Mouse (Mus musculus) midbrain, embryonic 14.5 days (tissue): ENCODE results near the gene Ap2m1. TPM values are rescaled to one million over a fixed set of nuclear protein-coding genes. Genes with fewer than 3 reads are reported as not detected.

Experiments
- ATAC-seq: fragments of 200-750 bp; cut with Nextera tagmentation; 2 replicates; pipeline ENCODE4 v1.8.0; 2017; ENCODE audit warnings: moderate number of reproducible peaks, moderate library complexity; ENCODE audit not compliant: low FRiP score, low TSS enrichment
- DNase-seq: peaks from one replicate; pipeline ENCODE4 v3.0.0-alpha.2; 2015
- H3K27ac ChIP-seq: fragments of 300-500 bp; sonication (generic); replicated peaks from 2 replicates; pipeline ENCODE4 v1.5.1; 2014; ENCODE audit warnings: mild to moderate bottlenecking, low read depth, low read length, moderate library complexity
- H3K27me3 ChIP-seq: fragments of 300-500 bp; sonication (generic); 2 replicates; pipeline ENCODE4 v1.6.1; 2014; ENCODE audit warnings: low read length, control low read depth, mixed read lengths; ENCODE audit not compliant: control insufficient read depth, insufficient read depth
- H3K36me3 ChIP-seq: fragments of 300-500 bp; sonication (generic); 2 replicates; pipeline ENCODE4 v1.6.1; 2014; ENCODE audit warnings: low read length, control low read depth; ENCODE audit not compliant: control insufficient read depth, insufficient read depth
- H3K4me1 ChIP-seq: fragments of 300-500 bp; sonication (generic); 2 replicates; pipeline ENCODE4 v1.6.1; 2014; ENCODE audit warnings: mild to moderate bottlenecking, antibody characterized with exemption, low read length, control low read depth; ENCODE audit not compliant: control insufficient read depth, insufficient read depth
- H3K4me2 ChIP-seq: fragments of 300-500 bp; sonication (generic); 2 replicates; pipeline ENCODE4 v1.6.1; 2014; ENCODE audit warnings: mild to moderate bottlenecking, low read length, moderate library complexity
- H3K4me3 ChIP-seq: fragments of 300-500 bp; sonication (generic); replicated peaks from 2 replicates; pipeline ENCODE4 v1.5.1; 2014; ENCODE audit warnings: low read depth, low read length
- H3K9ac ChIP-seq: fragments of 300-500 bp; sonication (generic); replicated peaks from 2 replicates; pipeline ENCODE4 v1.6.1; 2014; ENCODE audit warnings: mild to moderate bottlenecking, low read length, moderate library complexity
- H3K9me3 ChIP-seq: fragments of 300-500 bp; sonication (generic); 2 replicates; pipeline ENCODE4 v1.6.1; 2016; ENCODE audit warnings: low read length, control low read depth, mixed read lengths; ENCODE audit not compliant: control insufficient read depth
- WGBS: fragments of 180-500 bp; shearing (Covaris S2); extraction: QIAGEN DNeasy Blood & Tissue Kit; methylation state at CpG from one replicate; pipeline ENCODE4 v1.1.7; 2014; 5-methylcytosine and 5-hydroxymethylcytosine counted together
- polyA plus RNA-seq: library from polyadenylated mRNA; unstranded; fragments of >200 nt; fragmentation: Nextera tagmentation; extraction: Ambion mirVana; gene quantifications from 2 replicates; pipeline ENCODE4 v1.2.1, GENCODE M21; 2014

Gene Ap2m1
- polyA plus RNA-seq, 1 experiment from 2014 or later: 1,285 TPM

- peaks cover 27% of the 10 kb centered on the region for H3K27me3 ChIP-seq
Measured at GRCm38 (mm10) chr16:20591076-20591705, 55.9 kb downstream of the Ap2m1 start.

More at GRCm38 (mm10) chr16:20591076-20591705, 55.9 kb downstream of the Ap2m1 start:
- Histone ChIP-seq H3K4me3 (peak overlapping the region; percentile 56), H3K36me3 (no peaks in the 10 kb centered on the region), H3K4me1 (0 out of 2 replicates have a peak, but pooled peaks cover 11% of the 10 kb centered on the region), H3K4me2 (peak overlapping the region; percentile 85), H3K9me3 (no peaks in the 10 kb centered on the region), H3K27ac (no peak overlapping the region), H3K9ac (peak overlapping the region; percentile 64; the same call in 1 of the 2 replicates)
- DNase-seq (peak; percentile 29), ATAC-seq (no peak)
- WGBS: 4% methylated on average over 48 of the region's 48 CpGs

Other genes with a start within 250 kb of the Ap2m1 start
- 78.2 and 79.7 TPM in 2 replicates for gene Parl, start 233.1 kb upstream of the Ap2m1 start, polyA plus RNA-seq
- not detected in 2 replicates for gene Cyp2ab1, start 210.1 kb upstream of the Ap2m1 start, polyA plus RNA-seq
- gene Abcc5, start 109.1 kb upstream of the Ap2m1 start, polyA plus RNA-seq: 154 and 163 TPM in 2 replicates
- gene Eif2b5, start 36.7 kb upstream of the Ap2m1 start, polyA plus RNA-seq: 65.8 and 97.4 TPM in 2 replicates
- gene Dvl3, start 18.5 kb upstream of the Ap2m1 start, polyA plus RNA-seq: 35.8 and 40.2 TPM in 2 replicates
- gene Abcf3, start 13.1 kb downstream of the Ap2m1 start, polyA plus RNA-seq: 69.6 and 79.9 TPM in 2 replicates
- 12.1 and 15.8 TPM in 2 replicates for gene Vwa5b2, start 54.0 kb downstream of the Ap2m1 start, polyA plus RNA-seq
- gene Eef1akmt4, start 76.1 kb downstream of the Ap2m1 start, polyA plus RNA-seq: 10.5 and 12.0 TPM in 2 replicates
- gene Gm49333, start 76.1 kb downstream of the Ap2m1 start, polyA plus RNA-seq: not detected in 2 replicates
- gene Alg3, start 76.3 kb downstream of the Ap2m1 start, polyA plus RNA-seq: 43.4 and 46.3 TPM in 2 replicates
- gene Camk2n2, start 85.8 kb downstream of the Ap2m1 start, polyA plus RNA-seq: 35.6 and 54.4 TPM in 2 replicates
- gene Ece2, start 94.3 kb downstream of the Ap2m1 start, polyA plus RNA-seq: 8.5 and 11.9 TPM in 2 replicates
- gene Psmd2, start 116.2 kb downstream of the Ap2m1 start, polyA plus RNA-seq: 277 and 366 TPM in 2 replicates
- gene Eif4g1, start 132.8 kb downstream of the Ap2m1 start, polyA plus RNA-seq: 117 and 123 TPM in 2 replicates
- 45.3 and 50.1 TPM in 2 replicates for gene Fam131a, start 157.8 kb downstream of the Ap2m1 start, polyA plus RNA-seq
- 89.6 and 95.7 TPM in 2 replicates for gene Polr2h, start 182.2 kb downstream of the Ap2m1 start, polyA plus RNA-seq
- 27.2 and 30.9 TPM in 2 replicates for gene Clcn2, start 182.3 kb downstream of the Ap2m1 start, polyA plus RNA-seq
- gene Chrd, start 197.6 kb downstream of the Ap2m1 start, polyA plus RNA-seq: 6.3 and 8.2 TPM in 2 replicates
- 0.99 and 1.4 TPM in 2 replicates for gene Thpo, start 199.0 kb downstream of the Ap2m1 start, polyA plus RNA-seq